Mouse (Mus musculus) gastrocnemius, adult 2 months (tissue): ENCODE data around the gene Pcmt1. TPM values are rescaled to one million over a fixed set of nuclear protein-coding genes. Genes with fewer than 3 reads are reported as not detected.

Experiments used
- DNase-seq: peaks from one replicate; pipeline ENCODE4 v3.0.0; 2022
- H3K27ac ChIP-seq: fragments of 200-600 bp; 2 replicates; pipeline ENCODE4 v1.8.1; 2022; ENCODE audit warnings: mild to moderate bottlenecking
- H3K4me3 ChIP-seq: fragments of 200-600 bp; 2 replicates; pipeline ENCODE4 v1.8.1; 2022; ENCODE audit warnings: mild to moderate bottlenecking, moderate library complexity
- CTCF ChIP-seq: fragments of 200-600 bp; IDR thresholded peaks from 2 replicates; pipeline ENCODE4 v1.8.1; 2022; ENCODE audit warnings: antibody characterized with exemption, mild to moderate bottlenecking, moderate library complexity
- intact Hi-C: fragments of 180-260 bp; cut with DNase I; formaldehyde crosslinking; loops from one replicate; pipeline ENCODE4 v1.15.1; 2025
- total RNA-seq, 2 experiments: library from RNA; stranded (reverse); gene quantifications; 2 replicates each; pipeline ENCODE4 v1.2.3; 2021

Pcmt1 gene
- total RNA-seq, 2 experiments from 2014 or later, result 102 to 110 TPM

GRCm38 (mm10) chr10:7606437-7606836 lies 74.5 kb downstream of the Pcmt1 start:
- no peak for DNase-seq
- H3K27ac ChIP-seq, result no peak overlapping the region
- TF ChIP-seq CTCF, result no peak
- intact Hi-C loops, result no loop called here
- H3K4me3 ChIP-seq, result no peak overlapping the region

- Histone ChIP-seq H3K4me3 (no peak overlapping the region), H3K27ac (no peak overlapping the region)
- intact Hi-C loops, result no loop called here
- TF ChIP-seq CTCF, result no peak
- DNase-seq, result no peak
Observed at GRCm38 (mm10) chr10:7605168-7605567, 75.8 kb downstream of the Pcmt1 start.

- peak; percentile 97 for TF ChIP-seq CTCF
- intact Hi-C loops, result loop anchor here (5.0 kb wide), 2 partner anchors 128 to 268 kb away; partner anchors contain the start of gene Ulbp1
- no peak overlapping the region for H3K27ac ChIP-seq
- H3K4me3 ChIP-seq, result no peak overlapping the region
- DNase-seq, result peak; percentile 70
Observed at GRCm38 (mm10) chr10:7600647-7601046, 80.3 kb downstream of the Pcmt1 start.

GRCm38 (mm10) chr10:7598177-7598576 lies 82.8 kb downstream of the Pcmt1 start:
- no peak for TF ChIP-seq CTCF
- no peak for DNase-seq
- no peak overlapping the region for H3K4me3 ChIP-seq
- intact Hi-C loops, result no loop called here
- H3K27ac ChIP-seq, result no peak overlapping the region

GRCm38 (mm10) chr10:7596251-7596650 lies 84.7 kb downstream of the Pcmt1 start:
- no peak for DNase-seq
- no peak overlapping the region for H3K27ac ChIP-seq
- intact Hi-C loops, result no loop called here
- no peak overlapping the region for H3K4me3 ChIP-seq
- no peak for TF ChIP-seq CTCF

- intact Hi-C loops, result no loop called here
- TF ChIP-seq CTCF, result no peak
- no peak for DNase-seq
- Histone ChIP-seq H3K4me3 (no peak overlapping the region), H3K27ac (no peak overlapping the region)
Observed at GRCm38 (mm10) chr10:7594797-7595196, 86.1 kb downstream of the Pcmt1 start.

- peak overlapping the region; percentile 86 for H3K4me3 ChIP-seq
- H3K27ac ChIP-seq, result no peak overlapping the region
- TF ChIP-seq CTCF, result no peak
- no peak for DNase-seq
- intact Hi-C loops, result no loop called here
Observed at GRCm38 (mm10) chr10:7590792-7591191, 90.1 kb downstream of the Pcmt1 start.

- peak overlapping the region; percentile 57; the same call in 1 of the 2 replicates for H3K27ac ChIP-seq
- no peak for TF ChIP-seq CTCF
- intact Hi-C loops, result no loop called here
- peak overlapping the region; percentile 86 for H3K4me3 ChIP-seq
- no peak for DNase-seq
Observed at GRCm38 (mm10) chr10:7590234-7590689, 90.7 kb downstream of the Pcmt1 start.

- H3K27ac ChIP-seq, result peak within 1 kb of the TSS; percentile 69
- TF ChIP-seq CTCF, result peak; percentile 7; the same call in 1 of the 2 replicates
- peak within 1 kb of the TSS; percentile 86 for H3K4me3 ChIP-seq
- intact Hi-C loops, result no loop called here
- peak; percentile 94 for DNase-seq
Observed at GRCm38 (mm10) chr10:7589592-7590233, 91.2 kb downstream of the Pcmt1 start, which contains the start of gene Lrp11. Lrp11 (plus strand) TSS chr10:7589800.

- intact Hi-C loops, result no loop called here
- DNase-seq, result no peak
- Histone ChIP-seq H3K27ac (no peak overlapping the region), H3K4me3 (no peak overlapping the region)
- no peak for TF ChIP-seq CTCF
Observed at GRCm38 (mm10) chr10:7586771-7587170, 94.2 kb downstream of the Pcmt1 start.

- Histone ChIP-seq H3K27ac (no peak overlapping the region), H3K4me3 (no peak overlapping the region)
- DNase-seq, result no peak
- no peak for TF ChIP-seq CTCF
- intact Hi-C loops, result no loop called here
Observed at GRCm38 (mm10) chr10:7582891-7583557, 97.9 kb downstream of the Pcmt1 start.

GRCm38 (mm10) chr10:7582157-7582890 lies 98.6 kb downstream of the Pcmt1 start:
- DNase-seq, result no peak
- Histone ChIP-seq H3K27ac (no peak overlapping the region), H3K4me3 (no peak overlapping the region)
- intact Hi-C loops, result no loop called here
- no peak for TF ChIP-seq CTCF

GRCm38 (mm10) chr10:7581401-7581800 lies 99.5 kb downstream of the Pcmt1 start:
- no peak for DNase-seq
- H3K27ac ChIP-seq, result no peak overlapping the region
- H3K4me3 ChIP-seq, result no peak overlapping the region
- intact Hi-C loops, result no loop called here
- TF ChIP-seq CTCF, result no peak

Other genes with a start within 250 kb of the Pcmt1 start
- gene Ulbp1, start 207.5 kb downstream of the Pcmt1 start, total RNA-seq, result under 1 TPM in 1 of 2 experiments, not detected in 1; 0.08 TPM
- 1 to 10 TPM; 1.1 to 2.0 TPM for gene Lrp11, start 91.3 kb downstream of the Pcmt1 start, total RNA-seq
- gene Nup43, start 13.6 kb downstream of the Pcmt1 start, total RNA-seq, result 1 to 10 TPM; 5.6 to 6.3 TPM
- gene Lats1, start 78 bp upstream of the Pcmt1 start, total RNA-seq, result 10 to 100 TPM; 11.8 to 11.9 TPM
- 10 to 100 TPM; 11.2 to 14.0 TPM for gene Katna1, start 44.9 kb upstream of the Pcmt1 start, total RNA-seq
- gene Ginm1, start 111.7 kb upstream of the Pcmt1 start, total RNA-seq, result 100 to 1,000 TPM in 1 of 2 experiments, 10 to 100 TPM in 1; 97.7 to 111 TPM
- 10 to 100 TPM; 11.9 to 13.8 TPM for gene Ppil4, start 111.8 kb upstream of the Pcmt1 start, total RNA-seq
- under 1 TPM in 1 of 2 experiments, not detected in 1; 0.08 TPM for gene Zc3h12d, start 151.3 kb upstream of the Pcmt1 start, total RNA-seq